Comparison of ENCODE assay signal across 8 mouse cellular contexts in the genomic region with DNA sequence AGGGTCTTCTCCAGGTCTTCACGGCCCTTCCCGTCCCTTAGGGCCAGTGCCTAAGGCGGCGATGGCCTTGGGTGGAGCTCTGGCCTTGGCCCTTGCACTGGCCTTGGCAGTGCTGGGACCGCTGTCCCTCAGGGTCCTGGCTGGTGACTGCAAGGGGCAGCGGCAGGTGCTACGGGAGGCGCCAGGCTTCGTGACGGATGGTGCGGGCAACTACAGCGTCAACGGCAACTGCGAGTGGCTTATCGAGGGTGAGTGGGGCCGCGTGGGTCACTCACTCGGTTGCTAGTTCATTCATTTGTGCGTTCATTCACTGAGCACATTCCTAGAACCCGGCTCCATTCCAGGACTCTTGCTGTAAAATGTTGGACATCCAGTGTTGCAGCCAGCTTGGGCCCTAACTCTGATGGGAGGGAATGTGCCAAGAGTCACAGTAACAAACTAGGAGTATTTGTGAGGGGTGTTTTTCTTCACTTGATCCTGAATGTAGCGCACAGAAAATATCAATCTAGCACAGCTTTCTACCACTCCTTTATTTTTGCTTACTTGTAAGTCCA. TPM values are rescaled to one million over a fixed set of nuclear protein-coding genes. Genes with fewer than 3 reads are reported as not detected.
A peak's percentile ranks its signal among the peaks of the same experiment; 100 is the strongest.
DNase-seq lines count a peak whose midpoint lies in the region; ATAC-seq and TF ChIP-seq lines count a peak whose summit lies in the region.

No protein-coding gene starts in this region.

- no peaks in the 10 kb centered on the region for H3K4me1 ChIP-seq in liver, adult 2 months (ENCODE audit: control insufficient read depth, insufficient read depth, low read length)
- peaks cover 12% of the 10 kb centered on the region for H3K4me1 ChIP-seq in brown adipose tissue, adult 24 weeks (ENCODE audit: control insufficient read depth, insufficient read depth, insufficient read length, low read length)
- H3K4me1 ChIP-seq in forebrain, postnatal 0 days (ENCODE audit: insufficient read depth), result peaks cover 25% of the 10 kb centered on the region
- H3K4me1 ChIP-seq in liver, embryonic 12.5 days, result peaks cover 36% of the 10 kb centered on the region
- peaks cover 41% of the 10 kb centered on the region for H3K4me1 ChIP-seq in stomach, embryonic 15.5 days

- 56% methylated on average over 21 of the region's 21 CpGs for WGBS in liver, adult 2 months
- 11% methylated on average over 21 of the region's 21 CpGs for WGBS in forebrain, postnatal 0 days
- WGBS in liver, embryonic 12.5 days (ENCODE audit: insufficient replicate concordance), result 21% methylated on average over 21 of the region's 21 CpGs
- WGBS in stomach, embryonic 15.5 days, result 10% methylated on average over 21 of the region's 21 CpGs

- TF ChIP-seq CTCF in liver, adult 2 months (IDR thresholded peaks at IDR 0.05; ENCODE audit: low read depth, low read length), result no peak
- TF ChIP-seq CTCF in forebrain, postnatal 0 days (IDR thresholded peaks at IDR 0.05; ENCODE audit: low read depth), result no peak

- no peak for TF ChIP-seq POLR2A in liver, adult 2 months (IDR thresholded peaks at IDR 0.05; ENCODE audit: extremely low read depth, insufficient read depth, low read length)

- H3K27me3 ChIP-seq in liver, adult 2 months (ENCODE audit: control insufficient read depth, insufficient read depth, low read length), result peaks cover 19% of the 10 kb centered on the region
- H3K27me3 ChIP-seq in forebrain, postnatal 0 days (ENCODE audit: insufficient read depth, low read length), result peaks cover 12% of the 10 kb centered on the region
- peaks cover 50% of the 10 kb centered on the region for H3K27me3 ChIP-seq in liver, embryonic 12.5 days (replicated peaks)
- H3K27me3 ChIP-seq in stomach, embryonic 15.5 days (replicated peaks), result peaks cover 35% of the 10 kb centered on the region

- H3K4me2 ChIP-seq in forebrain, postnatal 0 days (ENCODE audit: low read depth), result peak overlapping the region; percentile 96
- H3K4me2 ChIP-seq in liver, embryonic 12.5 days, result peak overlapping the region; percentile 90
- peak overlapping the region; percentile 98 for H3K4me2 ChIP-seq in stomach, embryonic 15.5 days

- no peaks in the 10 kb centered on the region for H3K36me3 ChIP-seq in liver, adult 2 months (ENCODE audit: control insufficient read depth, insufficient read depth, low read length)
- H3K36me3 ChIP-seq in forebrain, postnatal 0 days (ENCODE audit: insufficient read depth), result no peaks in the 10 kb centered on the region
- H3K36me3 ChIP-seq in liver, embryonic 12.5 days, result no peaks in the 10 kb centered on the region
- no peaks in the 10 kb centered on the region for H3K36me3 ChIP-seq in stomach, embryonic 15.5 days

- no peak for DNase-seq in liver, adult 2 months (ENCODE audit: extremely low read depth, low read depth, low spot score)
- DNase-seq in liver, result no peak
- no peak for DNase-seq in forebrain, postnatal 0 days
- DNase-seq in thymus, postnatal 0 days (ENCODE audit: low spot score), result no peak

- no peaks in the 10 kb centered on the region for H3K79me2 ChIP-seq in liver, adult 2 months (ENCODE audit: control insufficient read depth, insufficient read depth, low read length)

- H3K9ac ChIP-seq in liver, adult 2 months (ENCODE audit: low read depth, low read length), result peak overlapping the region; percentile 76
- peak overlapping the region; percentile 69 for H3K9ac ChIP-seq in forebrain, postnatal 0 days
- H3K9ac ChIP-seq in liver, embryonic 12.5 days, result peak overlapping the region; percentile 74
- peak overlapping the region; percentile 65 for H3K9ac ChIP-seq in stomach, embryonic 15.5 days

- peak overlapping the region; percentile 76 for H3K4me3 ChIP-seq in liver, adult 2 months (ENCODE audit: insufficient read depth, low read depth, low read length)
- H3K4me3 ChIP-seq in brown adipose tissue, adult 24 weeks (ENCODE audit: insufficient read depth, low read depth, low read length), result peak overlapping the region; percentile 66
- peak overlapping the region; percentile 63 for H3K4me3 ChIP-seq in forebrain, postnatal 0 days (ENCODE audit: low read depth, low read length)
- H3K4me3 ChIP-seq in liver, embryonic 12.5 days, result peak overlapping the region; percentile 67
- H3K4me3 ChIP-seq in stomach, embryonic 15.5 days (replicated peaks), result peak overlapping the region; percentile 67

- no peak for ATAC-seq in forebrain, postnatal 0 days
- no peak for ATAC-seq in liver, embryonic 12.5 days
- no peak for ATAC-seq in stomach, embryonic 15.5 days (ENCODE audit: insufficient read depth, low FRiP score, low read depth)
- ATAC-seq in activated CD4-positive, CD25-positive, alpha-beta regulatory T cell, adult 4 months, result no peak

- H3K27ac ChIP-seq in liver, adult 2 months (replicated peaks; ENCODE audit: insufficient read depth, low read depth, low read length), result no peak overlapping the region
- H3K27ac ChIP-seq in brown adipose tissue, adult 24 weeks (replicated peaks; ENCODE audit: low read depth, low read length), result no peak overlapping the region
- peak overlapping the region; percentile 83 for H3K27ac ChIP-seq in forebrain, postnatal 0 days (ENCODE audit: low read depth, low read length)
- H3K27ac ChIP-seq in liver, embryonic 12.5 days, result peak overlapping the region; percentile 5
- H3K27ac ChIP-seq in stomach, embryonic 15.5 days, result peak overlapping the region; percentile 87

- H3K9me3 ChIP-seq in forebrain, postnatal 0 days (ENCODE audit: low read length), result no peaks in the 10 kb centered on the region
- H3K9me3 ChIP-seq in liver, embryonic 12.5 days (replicated peaks), result no peaks in the 10 kb centered on the region
- H3K9me3 ChIP-seq in stomach, embryonic 15.5 days, result no peaks in the 10 kb centered on the region

RNA-seq across cellular contexts. Expression of gene Megf8, which starts 0.6 kb away (rescaled TPM):
- 1.5 and 2.6 TPM in 2 replicates for total RNA-seq in liver, adult 2 months (2014; rRNA removed)
- polyA plus RNA-seq in liver, adult 2 months (2012; rRNA removed), result 5.1 and 5.4 TPM in 2 replicates
- 12.7 and 14.3 TPM in 2 replicates for polyA plus RNA-seq in brown adipose tissue, adult 24 weeks (2012; ENCODE audit: insufficient read depth, insufficient read length, missing spikeins)
- total RNA-seq in forebrain, postnatal 0 days (2014; rRNA removed), result 50.5 and 67.8 TPM in 2 replicates
- 8.7 and 12.8 TPM in 2 replicates for polyA plus RNA-seq in forebrain, postnatal 0 days (2015; fragmentation: Nextera tagmentation; extraction: Ambion mirVana)
- polyA plus RNA-seq in liver, embryonic 12.5 days (2016; fragmentation: Nextera tagmentation; extraction: Ambion mirVana), result 2.6 TPM in 2 replicates
- polyA plus RNA-seq in stomach, embryonic 15.5 days (2015; fragmentation: Nextera tagmentation; extraction: Ambion mirVana), result 10.3 and 10.9 TPM in 2 replicates
- polyA plus RNA-seq in thymus, postnatal 0 days (2015; fragmentation: Nextera tagmentation; extraction: Ambion mirVana), result 1.9 and 2.0 TPM in 2 replicates
- under 1 TPM in 1 of 2 experiments, not detected in 1; 0.03 TPM for polyA plus RNA-seq in activated CD4-positive, CD25-positive, alpha-beta regulatory T cell, adult 4 months (2017; shearing (Covaris generic))

RNA-seq across cellular contexts. Expression of gene Tmem145, which starts 11.6 kb away (rescaled TPM):
- not detected in 2 replicates for total RNA-seq in liver, adult 2 months (2014; rRNA removed)
- not detected in 2 replicates for polyA plus RNA-seq in liver, adult 2 months (2012; rRNA removed)
- not detected in 2 replicates for polyA plus RNA-seq in brown adipose tissue, adult 24 weeks (2012; ENCODE audit: insufficient read depth, insufficient read length, missing spikeins)
- 55.9 and 63.2 TPM in 2 replicates for total RNA-seq in forebrain, postnatal 0 days (2014; rRNA removed)
- 46.7 and 68.0 TPM in 2 replicates for polyA plus RNA-seq in forebrain, postnatal 0 days (2015; fragmentation: Nextera tagmentation; extraction: Ambion mirVana)
- 0.14 TPM in 2 replicates for polyA plus RNA-seq in liver, embryonic 12.5 days (2016; fragmentation: Nextera tagmentation; extraction: Ambion mirVana)
- polyA plus RNA-seq in stomach, embryonic 15.5 days (2015; fragmentation: Nextera tagmentation; extraction: Ambion mirVana), result 1.4 and 1.6 TPM in 2 replicates
- polyA plus RNA-seq in thymus, postnatal 0 days (2015; fragmentation: Nextera tagmentation; extraction: Ambion mirVana), result not detected in 2 replicates
- polyA plus RNA-seq in activated CD4-positive, CD25-positive, alpha-beta regulatory T cell, adult 4 months (2017; shearing (Covaris generic)), result not detected

RNA-seq across cellular contexts. Expression of gene Prr19, which starts 16.3 kb away (rescaled TPM):
- total RNA-seq in liver, adult 2 months (2014; rRNA removed), result not detected in 2 replicates
- polyA plus RNA-seq in liver, adult 2 months (2012; rRNA removed), result not detected in 2 replicates
- not detected in 2 replicates for polyA plus RNA-seq in brown adipose tissue, adult 24 weeks (2012; ENCODE audit: insufficient read depth, insufficient read length, missing spikeins)
- 2.1 and 2.5 TPM in 2 replicates for total RNA-seq in forebrain, postnatal 0 days (2014; rRNA removed)
- 2.6 and 3.5 TPM in 2 replicates for polyA plus RNA-seq in forebrain, postnatal 0 days (2015; fragmentation: Nextera tagmentation; extraction: Ambion mirVana)
- polyA plus RNA-seq in liver, embryonic 12.5 days (2016; fragmentation: Nextera tagmentation; extraction: Ambion mirVana), result 0.10 and 0.14 TPM in 2 replicates
- polyA plus RNA-seq in stomach, embryonic 15.5 days (2015; fragmentation: Nextera tagmentation; extraction: Ambion mirVana), result 0.41 and 0.49 TPM in 2 replicates
- polyA plus RNA-seq in thymus, postnatal 0 days (2015; fragmentation: Nextera tagmentation; extraction: Ambion mirVana), result 0.22 and 0.23 TPM in 2 replicates
- polyA plus RNA-seq in activated CD4-positive, CD25-positive, alpha-beta regulatory T cell, adult 4 months (2017; shearing (Covaris generic)), result not detected

RNA-seq across cellular contexts. Expression of gene Pafah1b3, which starts 19.7 kb away (rescaled TPM):
- 3.7 and 6.0 TPM in 2 replicates for total RNA-seq in liver, adult 2 months (2014; rRNA removed)
- polyA plus RNA-seq in liver, adult 2 months (2012; rRNA removed), result 8.4 and 10.0 TPM in 2 replicates
- 1.6 and 4.8 TPM in 2 replicates for polyA plus RNA-seq in brown adipose tissue, adult 24 weeks (2012; ENCODE audit: insufficient read depth, insufficient read length, missing spikeins)
- 407 and 461 TPM in 2 replicates for total RNA-seq in forebrain, postnatal 0 days (2014; rRNA removed)
- polyA plus RNA-seq in forebrain, postnatal 0 days (2015; fragmentation: Nextera tagmentation; extraction: Ambion mirVana), result 517 and 583 TPM in 2 replicates
- polyA plus RNA-seq in liver, embryonic 12.5 days (2016; fragmentation: Nextera tagmentation; extraction: Ambion mirVana), result 44.1 and 51.0 TPM in 2 replicates
- 201 and 215 TPM in 2 replicates for polyA plus RNA-seq in stomach, embryonic 15.5 days (2015; fragmentation: Nextera tagmentation; extraction: Ambion mirVana)
- 142 TPM in 2 replicates for polyA plus RNA-seq in thymus, postnatal 0 days (2015; fragmentation: Nextera tagmentation; extraction: Ambion mirVana)
- 10 to 100 TPM; 16.8 to 30.7 TPM for polyA plus RNA-seq in activated CD4-positive, CD25-positive, alpha-beta regulatory T cell, adult 4 months (2017; shearing (Covaris generic))

RNA-seq across cellular contexts. Expression of gene Cic, which starts 50.0 kb away (rescaled TPM):
- 5.3 and 8.3 TPM in 2 replicates for total RNA-seq in liver, adult 2 months (2014; rRNA removed)
- polyA plus RNA-seq in liver, adult 2 months (2012; rRNA removed), result 18.3 and 23.3 TPM in 2 replicates
- polyA plus RNA-seq in brown adipose tissue, adult 24 weeks (2012; ENCODE audit: insufficient read depth, insufficient read length, missing spikeins), result 25.2 and 31.3 TPM in 2 replicates
- 119 and 121 TPM in 2 replicates for total RNA-seq in forebrain, postnatal 0 days (2014; rRNA removed)
- 25.4 and 31.3 TPM in 2 replicates for polyA plus RNA-seq in forebrain, postnatal 0 days (2015; fragmentation: Nextera tagmentation; extraction: Ambion mirVana)
- polyA plus RNA-seq in liver, embryonic 12.5 days (2016; fragmentation: Nextera tagmentation; extraction: Ambion mirVana), result 17.0 TPM in 2 replicates
- 33.8 and 36.4 TPM in 2 replicates for polyA plus RNA-seq in stomach, embryonic 15.5 days (2015; fragmentation: Nextera tagmentation; extraction: Ambion mirVana)
- polyA plus RNA-seq in thymus, postnatal 0 days (2015; fragmentation: Nextera tagmentation; extraction: Ambion mirVana), result 28.4 and 37.2 TPM in 2 replicates
- 10 to 100 TPM; 23.2 to 26.0 TPM for polyA plus RNA-seq in activated CD4-positive, CD25-positive, alpha-beta regulatory T cell, adult 4 months (2017; shearing (Covaris generic))

Comparison
In these comparisons a context has a peak if more than half of its experiments do, and no peak if none do; other contexts are left out.
1. H3K27ac ChIP-seq: peak in forebrain, postnatal 0 days (single experiment), liver, embryonic 12.5 days (single experiment) and stomach, embryonic 15.5 days (single experiment); none in liver, adult 2 months (single experiment) and brown adipose tissue, adult 24 weeks (single experiment).
2. RNA of gene Tmem145, which starts 11.6 kb away (polyA plus RNA-seq): 46.7 to 68.0 TPM in forebrain, postnatal 0 days; 1.4 to 1.6 TPM in stomach, embryonic 15.5 days, 0.14 TPM in liver, embryonic 12.5 days, not detected in thymus, postnatal 0 days, not detected in liver, adult 2 months, not detected in brown adipose tissue, adult 24 weeks and not detected in activated CD4-positive, CD25-positive, alpha-beta regulatory T cell, adult 4 months; every median in the first group is over 10 times any median in the second.
3. Peak in every context shown above with its lines, with median percentiles within 50 percentile points of each other: H3K4me3 ChIP-seq, H3K9ac ChIP-seq and H3K4me2 ChIP-seq.